Mouse (Mus musculus) forebrain, embryonic 10.5 days (tissue): ENCODE measurements around the gene Phgr1. TPM values are rescaled to one million over a fixed set of nuclear protein-coding genes. Genes with fewer than 3 reads are reported as not detected.

ENCODE experiments used
- DNase-seq: peaks from one replicate; pipeline ENCODE4 v3.0.0-alpha.2; 2017; ENCODE audit warnings: low spot score; ENCODE audit errors: extremely low spot score
- H3K27ac ChIP-seq: fragments of 300-500 bp; sonication (generic); 2 replicates; pipeline ENCODE4 v1.5.1; 2016; ENCODE audit warnings: mild to moderate bottlenecking
- H3K27me3 ChIP-seq: fragments of 300-500 bp; sonication (generic); 2 replicates; pipeline ENCODE4 v1.6.1; 2016; ENCODE audit warnings: mild to moderate bottlenecking; ENCODE audit not compliant: poor library complexity, severe bottlenecking
- H3K36me3 ChIP-seq: fragments of 300-500 bp; sonication (generic); replicated peaks from 2 replicates; pipeline ENCODE4 v1.6.1; 2016; ENCODE audit warnings: mild to moderate bottlenecking, moderate library complexity
- H3K4me1 ChIP-seq: fragments of 300-500 bp; sonication (generic); 2 replicates; pipeline ENCODE4 v1.6.1; 2016
- H3K4me3 ChIP-seq: fragments of 300-500 bp; sonication (generic); 2 replicates; pipeline ENCODE4 v1.5.1; 2016; ENCODE audit warnings: mild to moderate bottlenecking, moderate library complexity
- H3K9me3 ChIP-seq: fragments of 300-500 bp; sonication (generic); 2 replicates; pipeline ENCODE4 v1.6.1; 2016; ENCODE audit warnings: mild to moderate bottlenecking, moderate library complexity
- WGBS: fragments of 180-500 bp; shearing (Covaris S2); methylation state at CpG from one replicate; pipeline ENCODE4 v1.1.7; 2016; 5-methylcytosine and 5-hydroxymethylcytosine counted together
- polyA plus RNA-seq: library from polyadenylated mRNA; unstranded; fragments of >200 nt; fragmentation: Nextera tagmentation; extraction: Ambion mirVana; gene quantifications from 2 replicates; pipeline ENCODE4 v1.2.1, GENCODE M21; 2016

Phgr1 gene
- polyA plus RNA-seq, 1 experiment from 2014 or later, result not detected

DNA sequence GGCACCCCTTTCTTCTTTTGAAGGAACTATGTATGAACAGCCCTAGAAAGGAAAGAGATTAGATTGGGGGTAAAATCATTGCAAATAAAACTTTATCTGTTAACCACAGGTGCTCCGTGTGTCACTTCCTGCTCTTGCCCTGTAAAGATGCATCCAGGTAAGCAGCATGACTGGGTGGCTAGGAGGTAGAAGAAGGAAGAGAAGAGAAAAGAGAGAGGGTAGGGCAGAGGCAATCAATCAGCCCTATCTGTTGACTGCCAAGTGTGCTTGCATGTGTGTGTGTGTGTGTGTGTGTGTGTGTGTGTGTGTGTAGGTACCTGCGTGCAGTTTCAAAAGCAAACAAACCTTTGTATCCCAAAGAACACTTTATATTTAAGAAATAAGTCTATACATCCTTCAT is 2.0 kb downstream of the Phgr1 start:
- no peaks in the 10 kb centered on the region for H3K36me3 ChIP-seq
- WGBS, result 93% methylated on average over 2 of the region's 2 CpGs
- no peak for DNase-seq
- H3K4me3 ChIP-seq, result no peak overlapping the region
- peaks cover 8% of the 10 kb centered on the region for H3K4me1 ChIP-seq
- H3K27me3 ChIP-seq, result peaks cover 7% of the 10 kb centered on the region
- H3K9me3 ChIP-seq, result no peaks in the 10 kb centered on the region
- no peak overlapping the region for H3K27ac ChIP-seq

DNA sequence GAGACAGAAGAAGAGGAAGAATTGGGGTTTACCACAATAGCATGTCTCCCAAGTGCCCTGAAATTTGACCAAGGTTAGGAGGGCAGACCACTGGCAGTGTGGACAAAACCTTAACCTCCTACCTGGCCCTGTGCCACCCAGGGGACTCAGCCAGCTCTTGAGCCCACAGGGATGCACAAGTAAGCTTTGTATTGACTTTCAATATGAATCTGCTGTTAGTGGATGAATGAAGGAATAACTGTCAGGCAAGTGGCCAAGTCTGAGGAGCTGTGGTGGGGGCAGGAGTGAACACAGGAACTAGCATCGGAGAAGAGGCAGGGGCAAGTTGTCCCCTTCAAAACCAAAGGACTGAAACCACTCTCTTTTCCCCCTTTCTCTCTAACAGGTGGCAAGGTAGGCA is 2.8 kb downstream of the Phgr1 start:
- Histone ChIP-seq H3K27ac (no peak overlapping the region), H3K9me3 (no peaks in the 10 kb centered on the region), H3K4me3 (no peak overlapping the region), H3K4me1 (peaks cover 16% of the 10 kb centered on the region), H3K36me3 (no peaks in the 10 kb centered on the region), H3K27me3 (peaks cover 15% of the 10 kb centered on the region)
- no peak for DNase-seq
- 77% methylated on average over 1 of the region's 1 CpGs for WGBS

GRCm38 (mm10) chr2:118775846-118776245 is 3.3 kb downstream of the Phgr1 start:
- H3K36me3 ChIP-seq, result no peaks in the 10 kb centered on the region
- no peak overlapping the region for H3K27ac ChIP-seq
- H3K27me3 ChIP-seq, result peaks cover 19% of the 10 kb centered on the region
- WGBS, result 93% methylated on average over 3 of the region's 4 CpGs
- H3K4me3 ChIP-seq, result no peak overlapping the region
- no peaks in the 10 kb centered on the region for H3K9me3 ChIP-seq
- no peak for DNase-seq
- peaks cover 16% of the 10 kb centered on the region for H3K4me1 ChIP-seq

- WGBS, result 81% methylated on average over 2 of the region's 2 CpGs
- Histone ChIP-seq H3K27me3 (peaks cover 23% of the 10 kb centered on the region), H3K27ac (no peak overlapping the region), H3K4me3 (no peak overlapping the region), H3K9me3 (no peaks in the 10 kb centered on the region), H3K36me3 (no peaks in the 10 kb centered on the region), H3K4me1 (peaks cover 16% of the 10 kb centered on the region)
- no peak for DNase-seq
Measured at GRCm38 (mm10) chr2:118776295-118776694, 3.7 kb downstream of the Phgr1 start.

GRCm38 (mm10) chr2:118778418-118778817 is 5.8 kb downstream of the Phgr1 start:
- H3K27me3 ChIP-seq, result peaks cover 23% of the 10 kb centered on the region
- peaks cover 16% of the 10 kb centered on the region for H3K4me1 ChIP-seq
- DNase-seq, result no peak
- no peaks in the 10 kb centered on the region for H3K9me3 ChIP-seq
- no peak overlapping the region for H3K27ac ChIP-seq
- H3K36me3 ChIP-seq, result no peaks in the 10 kb centered on the region
- whole genome bisulfite sequencing, result 81% methylated on average over 4 of the region's 4 CpGs
- H3K4me3 ChIP-seq, result no peak overlapping the region

GRCm38 (mm10) chr2:118779065-118779464 is 6.5 kb downstream of the Phgr1 start:
- Histone ChIP-seq H3K36me3 (no peaks in the 10 kb centered on the region), H3K27ac (peak overlapping the region; percentile 81), H3K4me1 (peaks cover 16% of the 10 kb centered on the region), H3K9me3 (no peaks in the 10 kb centered on the region), H3K4me3 (peak overlapping the region; percentile 51), H3K27me3 (peaks cover 23% of the 10 kb centered on the region)
- 8% methylated on average over 10 of the region's 10 CpGs for WGBS
- no peak for DNase-seq

- peak within 1 kb of the TSS; percentile 81 for H3K27ac ChIP-seq
Measured at GRCm38 (mm10) chr2:118779504-118780480, 7.2 kb downstream of the Phgr1 start, which contains the start of gene Disp2. Gene Disp2 (plus strand): TSS chr2:118779719.

DNA sequence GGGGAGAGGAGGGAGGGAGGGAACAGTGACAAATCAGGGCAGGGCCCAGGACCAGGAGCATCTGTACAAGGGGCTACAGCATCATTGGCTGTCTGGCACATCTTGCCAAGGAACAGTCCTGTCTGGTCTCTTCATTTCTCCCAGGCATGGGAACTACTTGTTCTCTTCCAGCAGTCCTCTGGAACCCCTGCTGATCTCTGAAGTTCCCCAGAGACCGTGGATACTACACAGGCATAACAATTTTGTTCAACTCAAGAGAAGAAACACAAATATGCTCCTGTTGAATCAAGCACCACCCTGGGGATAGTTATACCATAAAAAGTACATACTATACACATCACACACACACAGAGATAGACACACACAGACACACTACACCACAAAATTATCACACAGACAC is 8.5 kb downstream of the Phgr1 start:
- Histone ChIP-seq H3K4me1 (peaks cover 16% of the 10 kb centered on the region), H3K36me3 (no peaks in the 10 kb centered on the region), H3K27ac (no peak overlapping the region), H3K9me3 (no peaks in the 10 kb centered on the region), H3K27me3 (peaks cover 23% of the 10 kb centered on the region), H3K4me3 (no peak overlapping the region)
- no peak for DNase-seq
- WGBS, result 68% methylated on average over 1 of the region's 1 CpGs

More at GRCm38 (mm10) chr2:118779504-118780480, 7.2 kb downstream of the Phgr1 start, which contains the start of gene Disp2:
- DNase-seq, result peak; percentile 95
- Histone ChIP-seq H3K36me3 (no peaks in the 10 kb centered on the region), H3K9me3 (no peaks in the 10 kb centered on the region), H3K4me3 (peak within 1 kb of the TSS; percentile 51), H3K4me1 (peaks cover 16% of the 10 kb centered on the region), H3K27me3 (peaks cover 23% of the 10 kb centered on the region)
- WGBS, result 13% methylated on average over 39 of the region's 39 CpGs

DNA sequence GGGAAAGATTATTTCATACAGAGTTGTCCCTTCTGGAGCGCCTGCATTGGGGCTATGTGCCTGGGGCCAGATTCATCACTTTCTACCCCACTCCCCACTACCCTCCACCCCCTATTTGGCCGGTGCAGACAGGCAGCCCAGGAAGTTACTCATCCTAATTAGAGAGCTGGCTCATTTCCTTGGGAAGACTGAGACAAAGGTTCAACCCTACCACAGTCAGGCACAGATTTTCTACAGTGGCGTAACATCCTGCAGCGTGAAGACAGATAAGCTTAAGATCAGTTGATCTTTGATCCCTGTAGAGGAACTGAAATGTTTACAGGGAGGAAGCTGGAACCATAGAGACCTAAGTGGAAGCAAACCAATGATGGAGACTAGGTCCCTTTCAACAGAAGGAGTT is 9.7 kb downstream of the Phgr1 start:
- no peaks in the 10 kb centered on the region for H3K9me3 ChIP-seq
- peaks cover 27% of the 10 kb centered on the region for H3K27me3 ChIP-seq
- DNase-seq, result no peak
- WGBS, result 74% methylated on average over 4 of the region's 4 CpGs
- peaks cover 16% of the 10 kb centered on the region for H3K4me1 ChIP-seq
- H3K27ac ChIP-seq, result no peak overlapping the region
- H3K4me3 ChIP-seq, result no peak overlapping the region
- no peaks in the 10 kb centered on the region for H3K36me3 ChIP-seq

DNA sequence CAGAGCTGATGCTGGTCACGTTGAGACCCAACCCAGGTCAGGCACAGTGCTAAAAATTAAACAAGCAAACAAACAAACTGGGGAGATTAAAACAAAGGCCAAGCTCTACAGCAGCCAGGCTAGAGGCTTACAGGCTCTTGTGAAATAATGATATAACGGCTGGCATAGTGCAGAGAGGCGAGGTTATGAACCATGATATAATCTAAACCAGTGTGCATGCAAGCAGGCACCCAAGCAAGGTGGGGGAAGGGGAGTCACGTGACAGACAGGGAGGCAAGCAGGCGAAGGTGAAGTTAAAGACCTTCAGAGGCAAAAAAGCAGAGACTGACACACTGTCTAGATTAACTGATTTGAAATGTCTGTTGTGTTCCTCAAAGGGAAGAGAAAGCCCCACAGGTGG is 10.5 kb downstream of the Phgr1 start:
- H3K27me3 ChIP-seq, result peaks cover 25% of the 10 kb centered on the region
- H3K36me3 ChIP-seq, result no peaks in the 10 kb centered on the region
- H3K4me3 ChIP-seq, result no peak overlapping the region
- 77% methylated on average over 5 of the region's 5 CpGs for WGBS
- no peak for DNase-seq
- H3K4me1 ChIP-seq, result peaks cover 16% of the 10 kb centered on the region
- no peak overlapping the region for H3K27ac ChIP-seq
- no peaks in the 10 kb centered on the region for H3K9me3 ChIP-seq

GRCm38 (mm10) chr2:118783663-118784062 is 11.1 kb downstream of the Phgr1 start:
- H3K9me3 ChIP-seq, result no peaks in the 10 kb centered on the region
- H3K4me1 ChIP-seq, result peaks cover 16% of the 10 kb centered on the region
- peaks cover 20% of the 10 kb centered on the region for H3K27me3 ChIP-seq
- no peaks in the 10 kb centered on the region for H3K36me3 ChIP-seq
- H3K27ac ChIP-seq, result no peak overlapping the region
- no peak overlapping the region for H3K4me3 ChIP-seq
- DNase-seq, result no peak
- WGBS, result 93% methylated on average over 7 of the region's 7 CpGs

DNA sequence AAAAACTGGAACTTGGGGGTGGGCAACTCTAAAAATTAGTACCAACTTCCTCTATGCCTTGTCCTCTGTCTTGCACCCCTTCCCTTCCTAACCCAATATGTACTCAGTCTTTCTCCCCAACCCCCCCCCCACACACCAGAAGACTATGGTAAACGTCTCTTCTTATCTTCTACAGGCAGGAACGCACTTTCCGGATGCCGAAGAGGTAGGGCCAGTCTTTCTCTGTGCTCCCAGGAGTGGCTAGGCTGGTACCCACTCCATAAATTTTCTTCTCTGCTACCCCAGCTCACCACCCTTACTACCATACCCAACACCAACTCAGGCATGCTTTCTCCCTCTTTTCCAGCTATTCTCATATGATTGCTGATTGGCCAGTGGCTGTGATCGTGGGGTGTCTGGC is 14.0 kb downstream of the Phgr1 start:
- 84% methylated on average over 5 of the region's 5 CpGs for WGBS
- DNase-seq, result no peak
- H3K36me3 ChIP-seq, result no peaks in the 10 kb centered on the region
- H3K27ac ChIP-seq, result no peak overlapping the region
- H3K27me3 ChIP-seq, result peaks cover 30% of the 10 kb centered on the region
- H3K4me1 ChIP-seq, result peaks cover 10% of the 10 kb centered on the region
- no peak overlapping the region for H3K4me3 ChIP-seq
- H3K9me3 ChIP-seq, result no peaks in the 10 kb centered on the region

- no peak overlapping the region for H3K4me3 ChIP-seq
- WGBS, result 90% methylated on average over 11 of the region's 11 CpGs
- peaks cover 38% of the 10 kb centered on the region for H3K27me3 ChIP-seq
- no peak overlapping the region for H3K27ac ChIP-seq
- DNase-seq, result no peak
- H3K9me3 ChIP-seq, result no peaks in the 10 kb centered on the region
- peaks cover 10% of the 10 kb centered on the region for H3K4me1 ChIP-seq
- H3K36me3 ChIP-seq, result no peaks in the 10 kb centered on the region
Measured at GRCm38 (mm10) chr2:118789501-118789900, 16.9 kb downstream of the Phgr1 start.
